Mouse (Mus musculus) hematopoietic multipotent progenitor cell, adult 10-12 weeks (in vitro differentiated cells): ENCODE measurements around the gene Man2a1. TPM values are rescaled to one million over a fixed set of nuclear protein-coding genes. Genes with fewer than 3 reads are reported as not detected.

Experiments used
- polyA plus RNA-seq: library from polyadenylated mRNA; stranded (reverse); fragments of >175 nt; gene quantifications from 2 replicates; pipeline ENCODE4 v1.2.3, GENCODE M21; 2012; ENCODE audit warnings: low replicate concordance

Man2a1 gene
- polyA plus RNA-seq: 17.9 and 20.9 TPM in 2 replicates

DNA sequence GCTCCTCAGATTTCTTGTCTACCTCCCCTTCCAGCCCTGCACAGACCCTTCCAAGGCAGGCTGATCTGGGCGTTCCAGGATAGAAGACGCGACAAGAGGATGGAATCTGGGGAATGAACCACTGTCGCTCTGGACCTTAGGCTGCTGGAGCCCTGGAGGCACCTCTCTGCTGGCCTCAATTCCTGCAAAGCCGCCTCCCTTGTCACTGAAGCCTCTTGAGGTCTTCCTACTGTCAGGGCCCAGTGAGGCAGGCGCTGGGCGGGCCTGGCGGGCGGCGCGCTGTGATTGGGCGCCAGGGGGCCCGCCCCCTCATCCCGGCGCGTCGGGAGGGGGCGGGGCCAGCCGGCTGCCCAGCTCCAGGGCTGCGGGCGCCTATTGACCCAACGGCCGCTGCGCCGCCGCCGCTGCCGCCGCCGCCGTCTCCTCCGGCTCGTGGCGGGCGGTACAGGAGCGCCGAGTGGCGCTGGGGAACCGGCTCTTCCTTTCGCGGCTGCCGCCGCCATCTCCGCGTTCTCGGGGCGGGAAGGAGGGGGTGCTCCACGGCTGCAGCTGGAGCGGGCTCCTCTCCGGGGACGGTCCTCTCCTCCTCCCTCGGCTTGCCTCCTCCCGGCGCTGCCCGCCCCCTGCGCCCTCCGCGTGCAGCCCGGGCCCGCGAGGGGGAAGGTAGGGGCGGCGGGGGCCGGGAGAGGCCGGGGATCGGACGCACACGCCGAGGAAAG, at the start of gene Man2a1:
Gene Man2a1 (plus strand): TSS at position 365 of the 719 bp plus-strand sequence.

Other genes with a start within 250 kb of the Man2a1 start
- not detected in 2 replicates for gene 4930583I09Rik, start 235.3 kb downstream of the Man2a1 start, polyA plus RNA-seq